Mouse (Mus musculus): ENCODE data around the gene Eml4. TPM values are rescaled to one million over a fixed set of nuclear protein-coding genes. Genes with fewer than 3 reads are reported as not detected.

The Eml4 gene
- total and polyA plus RNA-seq, 3 experiments, result 25.6 to 42.4 TPM; not detected in 1

GRCm38 (mm10) chr17:83324269-83324616, 26.5 kb upstream of the Eml4 start:
- Histone ChIP-seq H3K4me3 (ENCODE audit: control insufficient read depth in 1 of 2, insufficient read depth in 1 of 2, low read depth in 2 of 2, low read length in 2 of 2) (no peak overlapping the region), H3K36me3 (ENCODE audit: control insufficient read depth in 1 of 2, insufficient read depth in 2 of 2, low read length in 2 of 2) (peaks cover 0 to 2% of the 10 kb centered on the region in 2 experiments; a peak in 2 of 4 replicates), H3K27ac (ENCODE audit: control insufficient read depth, low read depth, low read length) (no peak overlapping the region), H3K9ac (ENCODE audit: control insufficient read depth, low read depth, low read length, poor library complexity, severe bottlenecking) (no peak overlapping the region), H3K9me3 (replicated peaks; ENCODE audit: insufficient read depth, low read length) (no peaks in the 10 kb centered on the region), H3K27me3 (ENCODE audit: control insufficient read depth in 1 of 2, insufficient read depth in 2 of 2, low read length in 2 of 2) (no peaks in the 10 kb centered on the region), H3K79me2 (ENCODE audit: control insufficient read depth, insufficient read depth, low read length, poor library complexity) (no peaks in the 10 kb centered on the region), H3K4me1 (ENCODE audit: control insufficient read depth in 1 of 2, insufficient read depth in 2 of 2, low read length in 2 of 2) (peaks cover 3 to 9% of the 10 kb centered on the region in 2 experiments; a peak in 2 of 4 replicates)
- TF ChIP-seq POLR2AphosphoS2 (IDR thresholded peaks at IDR 0.05; ENCODE audit: low read length) (no peak), NRF1 (IDR thresholded peaks at IDR 0.05; ENCODE audit: insufficient read depth, low read depth, low read length, poor library complexity, severe bottlenecking) (no peak), TAL1 (IDR thresholded peaks at IDR 0.05; ENCODE audit: low read length) (no peak), ZNF384 (IDR thresholded peaks at IDR 0.05; ENCODE audit: low read depth, low read length) (no peak), GABPA (IDR thresholded peaks at IDR 0.05; ENCODE audit: low read depth, low read length) (no peak), MXI1 (IDR thresholded peaks at IDR 0.05; ENCODE audit: low read depth, low read length) (no peak), MEF2A (IDR thresholded peaks at IDR 0.05; ENCODE audit: extremely low read depth, insufficient replicate concordance, low read depth, low read length, poor library complexity, severe bottlenecking) (no peak), GATA1 (IDR thresholded peaks at IDR 0.05; ENCODE audit: low read depth, low read length) (no peak), NELFE (IDR thresholded peaks at IDR 0.05; ENCODE audit: low read depth, low read length) (no peak), TBP (IDR thresholded peaks at IDR 0.05; ENCODE audit: low read depth, low read length) (no peak), CHD1 (IDR thresholded peaks at IDR 0.05; ENCODE audit: low read depth, low read length) (no peak), EP300 (IDR thresholded peaks at IDR 0.05; ENCODE audit: low read depth in 1 of 2, low read length in 2 of 2) (no peak), ZC3H11A (IDR thresholded peaks at IDR 0.05; ENCODE audit: low read depth, low read length) (no peak), SMC3 (IDR thresholded peaks at IDR 0.05; ENCODE audit: low read depth, low read length) (no peak), USF1 (IDR thresholded peaks at IDR 0.05; ENCODE audit: low read depth, low read length) (no peak), CTCF (IDR thresholded peaks at IDR 0.05 in 2 of 3, conservative IDR thresholded peaks at IDR 0.05 in 1 of 3; ENCODE audit: control insufficient read depth in 1 of 3, insufficient read depth in 1 of 3, low read depth in 2 of 3, low read length in 3 of 3, poor library complexity in 1 of 3, severe bottlenecking in 1 of 3) (no peak), SIN3A (IDR thresholded peaks at IDR 0.05; ENCODE audit: low read length) (no peak)
- DNase-seq (ENCODE audit: low read depth, low spot score), result no peak

- Histone ChIP-seq H3K9ac (ENCODE audit: control insufficient read depth, low read depth, low read length, poor library complexity, severe bottlenecking) (peak overlapping the region; percentile 71), H3K4me3 (ENCODE audit: control insufficient read depth in 1 of 2, insufficient read depth in 1 of 2, low read depth in 2 of 2, low read length in 2 of 2) (peak overlapping the region; percentile 47 to 68), H3K27me3 (ENCODE audit: control insufficient read depth in 1 of 2, insufficient read depth in 2 of 2, low read length in 2 of 2) (no peaks in the 10 kb centered on the region), H3K4me1 (ENCODE audit: control insufficient read depth in 1 of 2, insufficient read depth in 2 of 2, low read length in 2 of 2) (peaks cover 4 to 6% of the 10 kb centered on the region in 2 experiments), H3K36me3 (ENCODE audit: control insufficient read depth in 1 of 2, insufficient read depth in 2 of 2, low read length in 2 of 2) (peaks cover 0 to 6% of the 10 kb centered on the region in 2 experiments; a peak in 1 of 4 replicates), H3K9me3 (replicated peaks; ENCODE audit: insufficient read depth, low read length) (no peaks in the 10 kb centered on the region), H3K27ac (ENCODE audit: control insufficient read depth, low read depth, low read length) (peak overlapping the region; percentile 83), H3K79me2 (ENCODE audit: control insufficient read depth, insufficient read depth, low read length, poor library complexity) (no peaks in the 10 kb centered on the region)
- peak; percentile 85 for DNase-seq (ENCODE audit: low read depth, low spot score)
- TF ChIP-seq ETS1 (IDR thresholded peaks at IDR 0.05; ENCODE audit: low read depth, low read length), result 0 out of 2 replicates have a peak, but pooled peaks have one; percentile 23
- TF ChIP-seq E2F4 (IDR thresholded peaks at IDR 0.05; ENCODE audit: borderline replicate concordance, low read depth, low read length), result no peak
- TF ChIP-seq TBP (IDR thresholded peaks at IDR 0.05; ENCODE audit: low read depth, low read length), result 0 out of 2 replicates have a peak, but pooled peaks have one; percentile 24
- no peak for TF ChIP-seq NRF1 (IDR thresholded peaks at IDR 0.05; ENCODE audit: insufficient read depth, low read depth, low read length, poor library complexity, severe bottlenecking)
- TF ChIP-seq TCF12 (IDR thresholded peaks at IDR 0.05; ENCODE audit: low read depth, low read length), result no peak
- no peak for TF ChIP-seq CHD1 (IDR thresholded peaks at IDR 0.05; ENCODE audit: low read depth, low read length)
- TF ChIP-seq USF1 (IDR thresholded peaks at IDR 0.05; ENCODE audit: low read depth, low read length), result no peak
- TF ChIP-seq CTCF (IDR thresholded peaks at IDR 0.05 in 2 of 3, conservative IDR thresholded peaks at IDR 0.05 in 1 of 3; ENCODE audit: control insufficient read depth in 1 of 3, insufficient read depth in 1 of 3, low read depth in 2 of 3, low read length in 3 of 3, poor library complexity in 1 of 3, severe bottlenecking in 1 of 3), result no peak
- no peak for TF ChIP-seq ZNF384 (IDR thresholded peaks at IDR 0.05; ENCODE audit: low read depth, low read length)
- no peak for TF ChIP-seq JUND (IDR thresholded peaks at IDR 0.05; ENCODE audit: low read depth, low read length)
- TF ChIP-seq ZMIZ1 (IDR thresholded peaks at IDR 0.05; ENCODE audit: low read depth, low read length), result 0 out of 2 replicates have a peak, but pooled peaks have one; percentile 47
- peak in 1 of 2 experiments; percentile 50; a peak in 1 of 4 replicates for TF ChIP-seq POLR2A (IDR thresholded peaks at IDR 0.05; ENCODE audit: control insufficient read depth in 1 of 2, insufficient read depth in 1 of 2, low read depth in 1 of 2, low read length in 2 of 2, poor library complexity in 1 of 2)
- no peak for TF ChIP-seq TAL1 (IDR thresholded peaks at IDR 0.05; ENCODE audit: low read length)
- TF ChIP-seq HCFC1 (IDR thresholded peaks at IDR 0.05; ENCODE audit: low read depth, low read length), result no peak
- no peak for TF ChIP-seq ZKSCAN1 (IDR thresholded peaks at IDR 0.05; ENCODE audit: low read depth, low read length)
- no peak for TF ChIP-seq UBTF (IDR thresholded peaks at IDR 0.05; ENCODE audit: borderline replicate concordance, insufficient read depth, low read depth, low read length)
- TF ChIP-seq POLR2AphosphoS5 (IDR thresholded peaks at IDR 0.05; ENCODE audit: borderline replicate concordance, low read depth, low read length), result no peak
- TF ChIP-seq KAT2A (conservative IDR thresholded peaks at IDR 0.05; ENCODE audit: low read depth, low read length), result no peak
- 0 out of 2 replicates have a peak, but pooled peaks have one; percentile 33 for TF ChIP-seq NELFE (IDR thresholded peaks at IDR 0.05; ENCODE audit: low read depth, low read length)
- TF ChIP-seq MYB (IDR thresholded peaks at IDR 0.05; ENCODE audit: low read depth, low read length), result peak; percentile 76; the same call in 1 of the 2 replicates
- TF ChIP-seq MXI1 (IDR thresholded peaks at IDR 0.05; ENCODE audit: low read depth, low read length), result no peak
These were observed 15.5 kb upstream of the Eml4 start for GRCm38 (mm10) chr17:83335183-83335584.
